Mouse (Mus musculus): ENCODE measurements around the gene Ddx11.

DNA sequence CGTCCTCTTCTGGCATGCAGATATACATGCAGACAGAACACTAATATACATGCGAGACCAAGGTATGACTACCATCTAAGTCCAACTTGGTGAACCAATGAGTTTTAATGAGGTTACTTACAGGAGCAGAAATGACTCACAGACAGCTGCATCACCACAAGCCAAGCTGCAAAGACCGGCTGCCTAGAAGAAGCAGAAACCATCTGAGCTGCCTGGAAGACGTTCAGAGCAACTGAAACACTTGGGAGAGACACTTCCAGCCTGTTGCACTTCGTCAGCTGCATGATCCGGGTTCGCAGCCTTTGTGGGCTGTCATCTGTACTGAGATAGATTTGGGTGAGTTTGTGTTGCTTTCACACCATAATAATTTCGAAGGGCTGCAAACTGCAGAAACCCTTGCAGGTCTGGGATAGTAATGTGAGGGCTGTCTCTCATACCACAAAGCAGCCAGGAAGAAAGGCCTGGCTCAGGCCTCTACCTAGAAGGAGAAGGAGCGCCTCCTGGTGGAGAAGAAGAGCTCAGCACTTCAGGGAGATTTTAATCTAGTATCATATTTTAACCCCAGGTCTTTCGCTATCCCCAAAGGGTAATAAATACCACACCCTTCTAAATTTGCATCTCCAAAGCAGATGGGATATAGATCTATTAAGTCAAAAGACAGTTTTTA lies 16.6 kb upstream of the Ddx11 start:
- TF ChIP-seq CTCF (conservative IDR thresholded peaks at IDR 0.05; ENCODE audit: low read length) (peak; percentile 98), POU5F1 (IDR thresholded peaks at IDR 0.05; ENCODE audit: borderline replicate concordance, low read length) (no peak)
